Mouse (Mus musculus): ENCODE measurements around the gene Scimp. TPM values are rescaled to one million over a fixed set of nuclear protein-coding genes. Genes with fewer than 3 reads are reported as not detected.
A peak's percentile ranks its signal among the peaks of the same experiment; 100 is the strongest.

The Scimp gene
- total RNA-seq, 2 experiments from 2014 or later, result not detected

DNA sequence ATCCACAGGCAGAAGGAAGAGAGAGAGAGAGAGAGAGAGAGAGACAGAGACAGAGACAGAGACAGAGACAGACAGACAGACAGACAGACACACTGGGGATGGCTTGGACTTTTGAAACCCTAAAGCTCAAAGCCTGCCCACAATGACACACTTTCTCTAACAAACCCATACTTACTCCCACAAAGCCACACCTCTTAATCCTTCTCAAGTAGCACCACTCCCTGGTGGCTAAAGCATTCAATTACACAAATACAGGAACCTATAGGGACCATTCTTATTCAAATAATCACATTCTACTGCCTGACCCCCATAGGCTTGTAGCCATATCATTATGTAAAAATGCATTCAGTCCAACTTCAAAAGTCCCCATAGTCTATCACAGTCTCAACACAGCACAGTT, 21.0 kb upstream of the Scimp start:
- no peak for TF ChIP-seq CTCF (IDR thresholded peaks at IDR 0.05)
- DNase-seq (ENCODE audit: extremely low spot score in 1 of 2, low spot score in 2 of 2), result no peak
- no peak overlapping the region for H3K27ac ChIP-seq
- H3K4me3 ChIP-seq, result no peak overlapping the region
- intact Hi-C loops (cut with DNase I), result no loop called here

DNA sequence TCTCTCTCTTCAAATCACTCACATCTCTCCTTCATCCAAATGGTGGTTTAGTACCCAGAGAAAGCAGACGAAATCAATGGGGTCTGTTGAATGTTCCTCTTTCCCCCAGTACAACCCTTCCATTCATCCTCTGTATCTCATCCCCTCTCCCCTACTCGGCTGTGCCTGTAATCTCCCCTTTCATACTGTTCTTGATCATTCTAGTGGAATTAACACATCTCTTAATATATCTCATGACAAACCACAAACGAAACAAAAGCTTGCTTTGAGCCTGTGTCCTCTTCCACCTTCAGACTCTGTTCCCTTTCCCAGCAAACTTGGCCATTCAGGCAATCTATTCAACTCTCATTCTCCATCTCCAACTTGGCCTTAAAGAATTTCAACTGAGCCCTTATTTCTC, 18.8 kb upstream of the Scimp start:
- TF ChIP-seq CTCF (IDR thresholded peaks at IDR 0.05), result no peak
- intact Hi-C loops (cut with DNase I), result no loop called here
- Histone ChIP-seq H3K4me3 (no peak overlapping the region), H3K27ac (no peak overlapping the region; the same call in 1 of the 2 replicates)
- no peak for DNase-seq (ENCODE audit: extremely low spot score in 1 of 2, low spot score in 2 of 2)

DNA sequence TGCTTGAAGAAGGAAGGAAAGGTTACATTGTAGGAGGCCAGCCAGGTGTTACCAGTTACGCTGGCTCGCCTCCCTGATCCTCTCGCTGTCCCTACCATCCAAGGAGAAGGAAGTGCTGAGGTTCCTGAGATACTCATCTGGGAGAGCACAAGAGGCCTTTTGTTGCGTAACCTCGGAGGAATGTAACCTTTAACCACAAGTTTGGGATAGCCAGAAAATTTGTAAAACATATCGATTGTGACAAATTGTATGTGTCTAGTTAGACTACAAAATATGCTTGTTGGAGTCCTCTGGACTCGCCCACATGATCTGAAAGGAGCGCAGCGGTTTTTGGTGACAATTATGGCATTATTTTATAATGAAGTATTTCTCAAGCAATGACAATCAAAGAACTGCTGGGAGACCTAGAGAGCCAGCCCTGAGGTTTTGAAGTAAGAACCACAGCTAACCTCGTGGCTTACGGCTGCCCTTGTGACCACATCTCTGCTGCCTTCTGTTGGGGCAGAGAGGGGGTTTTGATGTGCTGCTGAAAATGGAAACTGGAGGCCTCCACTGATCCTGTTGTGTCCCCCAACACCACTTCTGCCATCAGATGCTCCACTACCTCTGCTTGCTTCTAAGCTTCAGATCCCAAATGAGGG, 16.7 kb upstream of the Scimp start:
- H3K4me3 ChIP-seq, result no peak overlapping the region
- intact Hi-C loops (cut with DNase I), result no loop called here
- DNase-seq (ENCODE audit: extremely low spot score in 1 of 2, low spot score in 2 of 2), result no peak
- H3K27ac ChIP-seq, result no peak overlapping the region
- no peak for TF ChIP-seq CTCF (IDR thresholded peaks at IDR 0.05)

DNA sequence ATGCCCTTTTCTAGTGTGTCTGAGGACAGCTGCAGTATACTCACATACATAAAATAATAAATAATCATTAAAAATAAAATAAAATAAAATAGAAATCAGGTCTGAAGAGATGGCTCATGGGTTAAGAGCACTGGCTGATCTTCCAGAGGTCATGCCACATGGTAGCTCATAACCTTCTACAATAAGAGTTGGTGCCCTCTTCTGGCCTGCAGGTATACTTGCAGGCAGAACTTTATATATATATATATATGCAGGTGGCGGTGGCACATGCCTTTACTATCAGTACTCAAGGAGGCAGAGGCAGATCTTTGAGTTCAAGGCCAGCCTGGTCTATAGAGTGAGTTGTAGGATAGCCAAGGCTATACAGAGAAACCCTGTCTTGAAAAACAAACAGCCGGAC, 13.8 kb upstream of the Scimp start:
- peak; percentile 26 for TF ChIP-seq CTCF (IDR thresholded peaks at IDR 0.05)
- intact Hi-C loops (cut with DNase I), result no loop called here
- DNase-seq (ENCODE audit: extremely low spot score in 1 of 2, low spot score in 2 of 2), result no peak
- H3K27ac ChIP-seq, result no peak overlapping the region
- H3K4me3 ChIP-seq, result no peak overlapping the region

DNA sequence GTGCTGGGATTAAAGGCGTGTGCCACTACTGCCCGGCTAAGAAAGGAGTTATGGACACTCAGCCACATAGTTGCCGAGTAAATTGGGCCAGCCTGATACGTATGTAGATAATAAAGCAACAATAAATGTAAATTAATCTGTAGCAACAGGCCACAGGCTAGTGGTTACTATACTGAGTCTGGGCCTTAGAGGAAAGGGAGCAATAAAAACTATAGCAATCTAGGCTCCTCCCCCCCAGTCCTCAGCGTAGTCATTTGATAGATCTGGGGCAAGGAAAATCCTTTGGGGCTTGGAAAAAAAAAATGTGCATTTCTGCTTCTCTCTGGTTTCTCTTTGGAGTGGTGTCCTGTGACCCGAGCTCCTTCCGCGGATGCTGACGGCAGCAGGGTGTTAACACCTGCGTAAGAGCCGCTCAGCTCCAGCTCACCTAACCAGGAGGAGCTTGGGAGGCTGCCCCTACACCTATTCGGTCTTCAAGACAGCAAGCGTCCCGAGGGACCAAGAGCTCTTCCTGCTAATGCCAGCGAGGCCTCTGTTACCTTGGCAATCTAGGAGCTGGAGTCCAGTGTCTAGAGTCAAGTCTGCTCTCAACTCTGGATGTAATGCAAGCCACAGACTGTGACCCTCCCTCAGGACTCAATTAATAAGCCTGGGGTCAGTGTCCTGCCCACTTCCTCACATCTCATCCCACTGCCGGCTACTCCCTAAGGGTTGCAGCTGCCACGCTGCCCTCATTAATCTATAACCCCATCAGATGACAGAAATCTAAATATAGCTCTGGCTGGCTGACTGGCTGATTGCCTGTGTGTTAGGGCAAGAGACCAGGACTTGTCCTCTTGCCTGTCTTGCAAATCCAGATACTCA, 9.6 kb upstream of the Scimp start:
- no peak overlapping the region for H3K4me3 ChIP-seq
- no peak overlapping the region for H3K27ac ChIP-seq
- intact Hi-C loops (cut with DNase I), result no loop called here
- DNase-seq (ENCODE audit: extremely low spot score in 1 of 2, low spot score in 2 of 2), result no peak
- TF ChIP-seq CTCF (IDR thresholded peaks at IDR 0.05), result no peak

DNA sequence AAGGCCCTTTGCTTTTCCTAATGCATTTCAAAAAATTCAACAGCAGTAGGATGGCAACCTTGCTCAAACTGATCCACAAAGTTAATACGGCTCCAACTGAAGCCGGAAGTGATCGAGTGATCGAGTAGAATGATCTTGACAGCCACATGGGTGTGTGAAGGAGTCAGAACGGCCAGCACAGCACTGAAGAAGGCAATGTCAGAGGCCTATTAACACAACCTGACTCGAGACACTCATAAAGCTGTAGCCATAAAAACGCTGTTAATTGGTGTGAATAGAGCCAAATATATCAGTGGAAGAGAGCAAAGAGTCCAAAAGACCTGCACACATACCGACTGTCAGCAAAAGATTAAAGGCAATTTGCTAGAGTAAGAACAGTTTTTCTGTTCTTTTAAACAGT, 7.7 kb upstream of the Scimp start:
- intact Hi-C loops (cut with DNase I), result no loop called here
- TF ChIP-seq CTCF (IDR thresholded peaks at IDR 0.05), result no peak
- Histone ChIP-seq H3K4me3 (no peak overlapping the region), H3K27ac (no peak overlapping the region)
- no peak for DNase-seq (ENCODE audit: extremely low spot score in 1 of 2, low spot score in 2 of 2)

DNA sequence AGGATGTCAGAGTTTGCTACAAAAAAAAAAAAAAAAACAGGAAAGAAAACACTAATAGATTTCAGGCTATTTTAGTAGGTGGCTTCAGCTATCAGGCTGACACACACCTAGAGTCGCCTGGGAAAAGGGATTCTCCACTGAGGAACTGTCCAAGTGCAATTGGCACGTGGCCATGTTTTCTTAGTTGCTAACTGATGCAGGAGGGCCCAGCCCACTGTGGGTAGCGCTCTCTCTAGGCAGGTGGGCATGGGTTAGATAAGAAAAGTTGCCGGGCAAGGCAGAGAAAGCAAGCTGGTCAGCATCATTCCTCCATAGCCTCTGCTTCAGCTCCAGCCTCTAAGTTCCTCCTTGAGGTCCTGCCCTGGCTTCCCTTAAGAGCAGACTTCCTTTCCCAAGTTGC, 4.4 kb upstream of the Scimp start:
- no peak overlapping the region for H3K4me3 ChIP-seq
- no peak overlapping the region for H3K27ac ChIP-seq
- DNase-seq (ENCODE audit: extremely low spot score in 1 of 2, low spot score in 2 of 2), result no peak
- intact Hi-C loops (cut with DNase I), result loop anchor here (5.0 kb wide), 1 partner anchor 39 kb away; no protein-coding TSS in a partner anchor
- TF ChIP-seq CTCF (IDR thresholded peaks at IDR 0.05), result no peak

DNA sequence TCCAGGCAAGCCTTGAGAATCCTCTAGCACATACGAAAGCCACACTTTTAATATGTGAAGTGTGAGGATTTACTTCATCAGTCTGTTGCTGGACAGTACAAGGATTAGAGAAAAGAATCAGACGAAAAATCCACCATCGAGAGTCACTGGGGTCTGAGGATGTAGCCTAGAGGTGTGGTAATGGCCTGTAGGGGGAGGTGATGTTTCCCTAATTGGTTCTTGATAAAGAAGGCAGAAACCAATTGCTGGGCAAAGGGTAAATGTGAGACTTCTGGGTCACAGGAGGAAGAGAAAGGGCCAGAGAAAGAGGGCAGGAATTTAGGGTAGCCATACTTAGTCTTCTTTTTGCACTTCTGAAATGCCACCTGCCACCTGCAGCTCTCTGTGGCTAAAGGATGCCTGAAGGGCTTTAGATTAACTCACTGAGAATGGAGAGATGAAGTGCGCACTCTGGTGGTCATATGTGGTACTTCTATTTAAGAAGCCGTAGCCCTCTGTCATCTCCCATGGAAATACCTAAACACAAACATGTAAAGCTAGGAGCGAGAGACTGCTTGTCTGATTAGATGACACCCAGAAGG, 3.2 kb upstream of the Scimp start:
- intact Hi-C loops (cut with DNase I), result loop anchor here (5.0 kb wide), 1 partner anchor 38 kb away; no protein-coding TSS in a partner anchor

DNA sequence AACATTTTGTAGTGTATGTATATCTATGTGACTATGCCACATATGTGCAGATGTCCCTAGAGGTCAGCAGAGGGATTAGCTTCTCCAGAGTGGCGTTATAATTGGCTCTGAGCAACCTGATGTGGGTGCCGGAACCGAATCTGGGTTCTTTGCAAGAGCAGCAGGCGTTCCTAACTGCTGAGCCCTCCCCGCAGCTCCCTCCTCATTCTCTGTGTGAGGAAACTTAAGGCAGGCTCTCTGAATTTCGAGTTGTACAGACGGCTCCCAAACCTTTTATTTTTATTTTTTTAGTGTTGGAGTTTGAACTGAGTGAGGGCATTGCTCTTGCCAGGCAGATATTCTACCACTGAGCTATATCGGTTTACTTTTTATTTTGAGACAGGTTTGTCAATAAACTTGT, 2.7 kb upstream of the Scimp start:
- no peak for DNase-seq (ENCODE audit: extremely low spot score in 1 of 2, low spot score in 2 of 2)
- no peak overlapping the region for H3K4me3 ChIP-seq
- TF ChIP-seq CTCF (IDR thresholded peaks at IDR 0.05), result no peak
- intact Hi-C loops (cut with DNase I), result loop anchor here (5.0 kb wide), 1 partner anchor 38 kb away; no protein-coding TSS in a partner anchor
- H3K27ac ChIP-seq, result no peak overlapping the region

More for the DNA sequence above, 3.2 kb upstream of the Scimp start:
- no peak overlapping the region for H3K4me3 ChIP-seq
- TF ChIP-seq CTCF (IDR thresholded peaks at IDR 0.05), result peak; percentile 86
- DNase-seq (ENCODE audit: extremely low spot score in 1 of 2, low spot score in 2 of 2), result peak; percentile 47 to 57
- H3K27ac ChIP-seq, result no peak overlapping the region

DNA sequence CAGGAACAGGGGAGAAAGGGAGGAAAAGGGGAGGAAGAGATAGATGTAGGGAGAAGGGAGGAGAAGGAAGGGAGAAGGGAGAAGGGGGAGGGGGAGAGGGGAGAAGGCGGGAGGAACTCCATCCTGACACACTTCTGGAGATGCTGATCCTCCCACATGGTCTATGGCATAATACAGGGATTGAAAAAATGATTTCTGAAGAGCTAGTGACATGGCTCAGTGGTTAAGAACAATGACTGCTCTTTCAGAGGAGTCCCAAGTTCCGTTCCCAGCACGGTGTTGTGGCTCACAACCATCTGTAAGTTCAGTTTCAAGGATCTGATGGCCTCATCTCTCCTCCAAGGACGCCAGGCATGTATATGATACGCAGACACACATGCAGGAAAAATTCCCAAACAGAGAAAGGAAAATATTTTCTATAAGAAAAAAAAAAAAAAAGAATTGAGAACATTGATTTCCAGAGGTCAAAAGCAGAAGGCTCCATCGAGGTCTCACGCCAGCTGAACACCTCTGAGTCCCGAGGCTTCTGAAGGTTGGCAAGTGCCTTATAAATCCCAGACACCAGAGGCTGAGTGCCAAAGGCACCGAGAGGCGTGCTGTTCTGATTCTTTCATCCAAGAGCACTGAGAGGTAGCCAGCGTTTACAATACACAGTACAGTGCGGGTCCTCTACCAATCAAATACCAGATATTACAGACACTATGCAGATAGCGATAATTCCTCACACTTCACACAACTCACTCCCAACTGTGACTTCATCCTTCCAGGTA, 730 bp downstream of the Scimp start:
- DNase-seq (ENCODE audit: extremely low spot score in 1 of 2, low spot score in 2 of 2), result no peak
- intact Hi-C loops (cut with DNase I), result no loop called here
- no peak for TF ChIP-seq CTCF (IDR thresholded peaks at IDR 0.05)
- no peak overlapping the region for H3K27ac ChIP-seq
- no peak overlapping the region for H3K4me3 ChIP-seq

DNA sequence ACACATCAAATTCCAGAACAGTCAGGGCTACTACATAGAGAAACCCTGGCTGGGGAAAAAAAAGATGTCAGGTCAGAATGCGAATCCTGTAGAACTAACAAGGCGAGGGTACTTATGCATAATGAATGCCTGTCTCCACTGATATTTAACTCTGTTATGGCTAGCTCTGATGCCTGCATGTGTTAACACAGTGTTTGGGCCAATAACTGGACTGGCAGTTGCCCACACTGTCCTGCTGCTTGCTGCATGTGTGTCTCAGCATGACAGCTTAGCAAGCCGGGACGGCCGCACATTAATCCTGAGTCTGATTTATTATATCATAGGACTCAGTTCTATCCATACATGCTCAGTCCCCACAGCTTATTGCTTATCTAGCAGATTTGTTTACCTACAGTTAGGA, 1.3 kb downstream of the Scimp start:
- intact Hi-C loops (cut with DNase I), result no loop called here
- Histone ChIP-seq H3K4me3 (no peak overlapping the region), H3K27ac (no peak overlapping the region)
- DNase-seq (ENCODE audit: extremely low spot score in 1 of 2, low spot score in 2 of 2), result no peak
- TF ChIP-seq CTCF (IDR thresholded peaks at IDR 0.05), result no peak
